Mouse (Mus musculus) megakaryocyte, adult 5-6 weeks (primary cell): ENCODE data around the gene Hacd4. TPM values are rescaled to one million over a fixed set of nuclear protein-coding genes. Genes with fewer than 3 reads are reported as not detected.

Source experiments
- ATAC-seq: 2 replicates; pipeline ENCODE4 v1.8.0; 2016; ENCODE audit warnings: mild to moderate bottlenecking, inconsistent platforms; ENCODE audit not compliant: poor library complexity, severe bottlenecking
- total RNA-seq, 2 experiments: library from RNA; stranded (forward) in 1 of 2; stranded (reverse) in 1 of 2; fragments of 153-499, 151-499 nt in 1 of 2; fragments of 221-1000, 200-1000 nt in 1 of 2; gene quantifications; 2 replicates each; pipeline versions ENCODE4 v1.2.3 to v1.2.4; 2015 to 2017

Gene Hacd4
- total RNA-seq, 2 experiments from 2014 or later: 70.7 to 118 TPM

GRCm38 (mm10) chr4:88356652-88357051 is 82.1 kb downstream of the Hacd4 start:
- ATAC-seq: peak; percentile 68

DNA sequence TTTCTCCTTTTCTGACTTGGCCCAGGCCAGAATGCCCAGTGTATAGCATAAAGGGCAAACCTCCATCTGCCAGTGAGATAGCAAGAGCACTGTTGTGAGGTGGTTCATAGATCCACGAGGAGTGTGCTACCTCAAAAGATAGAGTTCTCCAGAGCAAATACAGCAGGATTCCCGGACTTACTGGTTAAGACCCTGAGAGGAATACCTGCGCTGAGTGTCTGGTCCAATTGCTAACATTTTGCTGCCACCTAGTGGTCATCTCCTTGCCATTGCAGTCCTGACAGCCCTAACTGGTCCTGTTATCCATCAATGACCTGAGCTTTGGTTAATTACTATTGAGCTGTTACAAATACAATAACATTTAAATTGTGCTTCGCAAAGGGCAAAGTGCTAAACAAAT is 87.8 kb downstream of the Hacd4 start:
- ATAC-seq: peak; percentile 93

Other genes with a start within 250 kb of the Hacd4 start
- gene Ifnb1, start 83.8 kb upstream of the Hacd4 start, total RNA-seq (2015): not detected in 2 replicates
- gene Ifnb1, start 83.8 kb upstream of the Hacd4 start, total RNA-seq (2017): not detected in 2 replicates
- gene Ifna15, start 119.3 kb upstream of the Hacd4 start, total RNA-seq (2015): not detected in 2 replicates
- not detected in 2 replicates for gene Ifna15, start 119.3 kb upstream of the Hacd4 start, total RNA-seq (2017)
- gene Ifna14, start 132.9 kb upstream of the Hacd4 start, total RNA-seq (2015): not detected in 2 replicates
- not detected in 2 replicates for gene Ifna14, start 132.9 kb upstream of the Hacd4 start, total RNA-seq (2017)
- not detected in 2 replicates for gene Ifna9, start 153.5 kb upstream of the Hacd4 start, total RNA-seq (2015)
- gene Ifna9, start 153.5 kb upstream of the Hacd4 start, total RNA-seq (2017): not detected in 2 replicates
- gene Ifna12, start 164.4 kb upstream of the Hacd4 start, total RNA-seq (2015): not detected in 2 replicates
- gene Ifna12, start 164.4 kb upstream of the Hacd4 start, total RNA-seq (2017): not detected in 2 replicates
- gene C87499, start 195.5 kb upstream of the Hacd4 start, total RNA-seq (2015): not detected in 2 replicates
- gene C87499, start 195.5 kb upstream of the Hacd4 start, total RNA-seq (2017): not detected in 2 replicates
- not detected in 2 replicates for gene Ifna13, start 205.5 kb upstream of the Hacd4 start, total RNA-seq (2015)
- not detected in 2 replicates for gene Ifna13, start 205.5 kb upstream of the Hacd4 start, total RNA-seq (2017)
- not detected in 2 replicates for gene Ifna16, start 238.0 kb upstream of the Hacd4 start, total RNA-seq (2015)
- not detected in 2 replicates for gene Ifna16, start 238.0 kb upstream of the Hacd4 start, total RNA-seq (2017)
- gene Ifna2, start 245.0 kb upstream of the Hacd4 start, total RNA-seq (2015): not detected in 2 replicates
- gene Ifna2, start 245.0 kb upstream of the Hacd4 start, total RNA-seq (2017): not detected in 2 replicates